Mouse (Mus musculus) cerebellum, adult 2 months (tissue): Measurements from ENCODE around the gene Babam2.

Experiments
- CTCF ChIP-seq: fragments of 200-500 bp; IDR thresholded peaks from 2 replicates; pipeline ENCODE4 v1.5.1; 2011; ENCODE audit warnings: low read depth, mild to moderate bottlenecking, control low read depth, low read length, moderate library complexity, borderline replicate concordance; ENCODE audit not compliant: insufficient read depth
- POLR2A ChIP-seq: fragments of 200-500 bp; IDR thresholded peaks from 2 replicates; pipeline ENCODE4 v1.6.1; 2011; ENCODE audit warnings: low read length, control low read depth, borderline replicate concordance; ENCODE audit not compliant: insufficient read depth

DNA sequence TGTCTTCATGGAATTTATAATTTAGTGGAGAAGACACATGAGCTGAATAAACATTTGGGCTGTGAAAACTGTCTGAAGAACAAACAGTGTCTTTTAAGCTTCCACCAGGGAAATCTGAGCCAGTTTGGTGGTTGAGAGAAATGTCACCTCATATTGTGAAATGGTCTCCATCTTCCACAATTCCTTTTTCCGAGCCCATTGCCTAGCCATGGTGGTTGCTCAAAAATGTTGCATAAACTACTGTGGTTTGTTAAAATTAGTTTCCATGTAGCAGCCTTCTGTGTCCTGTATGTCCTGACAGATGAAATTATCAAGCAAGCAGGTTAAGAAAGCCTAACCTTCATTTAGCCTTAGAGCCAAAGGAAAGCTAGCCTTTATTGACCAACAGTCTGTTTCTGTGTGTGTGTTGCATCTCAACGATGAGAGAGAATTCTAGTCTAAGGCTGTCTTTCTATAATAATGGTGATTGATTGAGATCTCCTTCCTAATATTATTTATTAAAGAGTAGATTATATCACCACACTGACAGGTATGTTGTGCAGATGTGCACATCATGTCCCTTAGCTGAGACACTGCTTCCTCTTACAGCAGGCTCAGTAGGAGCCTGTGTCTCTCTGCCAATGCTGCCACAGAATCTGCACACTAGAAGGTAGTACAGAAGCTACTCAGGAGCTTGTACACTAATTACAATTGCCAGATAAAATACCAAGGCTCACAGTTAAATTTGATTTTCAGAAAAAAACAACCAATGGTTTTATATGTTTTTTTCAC lies 46.8 kb upstream of the Babam2 start:
- TF ChIP-seq POLR2A, result no peak
- no peak for TF ChIP-seq CTCF
